Mouse (Mus musculus) intestine, postnatal 0 days (tissue): ENCODE data around the gene Naa60. TPM values are rescaled to one million over a fixed set of nuclear protein-coding genes. Genes with fewer than 3 reads are reported as not detected.

Experiments
- ATAC-seq: fragments of 200-750 bp; cut with Nextera tagmentation; 2 replicates; pipeline ENCODE4 v1.8.0; 2017; ENCODE audit warnings: mild to moderate bottlenecking, moderate TSS enrichment, moderate library complexity
- H3K27ac ChIP-seq: fragments of 300-500 bp; sonication (generic); 2 replicates; pipeline ENCODE4 v1.5.1; 2014; ENCODE audit warnings: mild to moderate bottlenecking, low read depth, low read length, moderate library complexity
- H3K27me3 ChIP-seq: fragments of 300-500 bp; sonication (generic); replicated peaks from 2 replicates; pipeline ENCODE4 v1.6.1; 2014; ENCODE audit warnings: low read length, mixed read lengths; ENCODE audit not compliant: control insufficient read depth, insufficient read depth
- H3K36me3 ChIP-seq: fragments of 300-500 bp; sonication (generic); 2 replicates; pipeline ENCODE4 v1.6.1; 2014; ENCODE audit warnings: mild to moderate bottlenecking, moderate library complexity; ENCODE audit not compliant: control insufficient read depth, insufficient read depth
- H3K4me1 ChIP-seq: fragments of 300-500 bp; sonication (generic); replicated peaks from 2 replicates; pipeline ENCODE4 v1.6.1; 2014; ENCODE audit warnings: antibody characterized with exemption, low read length, mixed read lengths; ENCODE audit not compliant: control insufficient read depth, insufficient read depth
- H3K4me2 ChIP-seq: fragments of 300-500 bp; sonication (generic); replicated peaks from 2 replicates; pipeline ENCODE4 v1.6.1; 2014; ENCODE audit warnings: low read depth, mild to moderate bottlenecking, moderate library complexity
- H3K4me3 ChIP-seq: fragments of 300-500 bp; sonication (generic); 2 replicates; pipeline ENCODE4 v1.5.1; 2014; ENCODE audit warnings: low read depth, low read length
- H3K9ac ChIP-seq: fragments of 300-500 bp; sonication (generic); 2 replicates; pipeline ENCODE4 v1.6.1; 2014; ENCODE audit warnings: mild to moderate bottlenecking, low read depth, low read length
- H3K9me3 ChIP-seq: fragments of 300-500 bp; sonication (generic); 2 replicates; pipeline ENCODE4 v1.6.1; 2016; ENCODE audit warnings: mixed run types; ENCODE audit not compliant: control insufficient read depth
- CTCF ChIP-seq: sonication (generic); IDR thresholded peaks from 2 replicates; pipeline ENCODE4 v1.5.1; 2016; ENCODE audit warnings: low read depth, mild to moderate bottlenecking, control low read depth, antibody characterized with exemption, moderate library complexity
- WGBS: fragments of 180-500 bp; shearing (Covaris S2); extraction: QIAGEN DNeasy Blood & Tissue Kit; methylation state at CpG from one replicate; pipeline ENCODE4 v1.1.7; 2014; 5-methylcytosine and 5-hydroxymethylcytosine counted together
- polyA plus RNA-seq: library from polyadenylated mRNA; unstranded; fragments of >200 nt; fragmentation: Nextera tagmentation; extraction: Ambion mirVana; gene quantifications from 2 replicates; pipeline ENCODE4 v1.2.1, GENCODE M21; 2015

Naa60 gene
- polyA plus RNA-seq, 1 experiment from 2014 or later: 34.0 TPM

DNA sequence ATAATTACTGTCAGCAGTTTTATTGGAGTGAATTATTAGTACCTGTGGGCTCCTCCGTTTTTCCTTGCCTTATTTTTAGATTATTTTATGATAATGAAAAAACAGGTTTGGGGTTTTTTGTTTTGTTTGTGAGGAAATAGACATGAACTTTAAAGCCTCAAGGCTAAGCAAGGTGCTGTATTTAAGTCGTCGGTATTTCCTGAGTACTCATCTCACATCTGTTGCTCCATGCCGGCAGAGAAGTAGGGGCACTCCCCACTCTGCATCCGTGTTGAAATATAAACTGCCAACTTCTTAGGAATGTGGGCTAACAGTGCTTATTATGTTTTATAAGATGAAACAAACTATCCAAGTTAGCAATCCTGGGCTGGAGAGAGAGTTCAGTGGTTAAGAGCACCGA lies 23.9 kb downstream of the Naa60 start:
- TF ChIP-seq CTCF: no peak
- peak overlapping the region; percentile 83 for H3K27ac ChIP-seq
- H3K4me2 ChIP-seq: no peak overlapping the region
- H3K36me3 ChIP-seq: peaks cover 26% of the 10 kb centered on the region
- H3K4me3 ChIP-seq: no peak overlapping the region
- H3K4me1 ChIP-seq: no peaks in the 10 kb centered on the region
- no peak for ATAC-seq
- H3K27me3 ChIP-seq: no peaks in the 10 kb centered on the region
- H3K9ac ChIP-seq: no peak overlapping the region
- WGBS: 58% methylated on average over 6 of the region's 6 CpGs
- H3K9me3 ChIP-seq: no peaks in the 10 kb centered on the region

DNA sequence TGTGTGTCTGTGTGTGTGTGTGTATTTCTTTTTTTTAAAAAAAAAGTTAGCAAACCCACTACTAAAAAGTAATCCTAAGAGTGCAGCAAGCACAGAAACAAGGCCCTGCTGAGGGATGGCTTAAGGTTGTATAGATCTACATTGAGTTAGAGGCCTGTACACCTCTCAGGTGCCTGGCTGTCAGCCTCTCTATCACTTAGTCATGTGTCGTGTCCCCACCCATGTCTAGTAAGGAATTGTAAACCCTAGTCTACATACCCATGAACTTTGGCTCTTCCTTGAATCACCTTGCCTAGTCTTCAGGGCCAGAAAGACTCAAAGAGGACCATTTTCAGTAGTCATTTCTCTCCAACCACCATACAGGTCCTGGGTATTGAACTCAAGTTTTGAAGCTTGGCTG lies 24.4 kb downstream of the Naa60 start:
- 58% methylated on average over 1 of the region's 1 CpGs for WGBS

DNA sequence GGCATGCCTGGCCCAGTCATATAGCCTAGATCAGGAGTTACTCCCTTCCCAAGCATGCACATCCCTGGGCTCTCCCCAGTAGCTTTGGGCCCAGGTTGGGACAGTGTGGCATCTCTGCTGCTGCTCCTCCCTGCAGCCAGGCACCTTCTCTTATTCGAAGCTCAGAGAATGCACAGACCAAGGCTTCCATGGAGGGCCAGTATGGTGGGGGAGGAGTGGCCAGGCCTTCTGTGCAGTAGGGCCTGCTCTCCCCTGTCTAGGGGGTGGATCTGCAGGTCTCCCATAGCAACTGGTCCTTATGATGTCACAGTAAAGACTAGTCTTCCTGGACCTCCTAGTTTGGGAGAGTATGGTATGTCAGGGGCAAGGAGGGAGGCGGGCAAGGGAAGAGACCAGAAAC lies 35.3 kb downstream of the Naa60 start:
- no peaks in the 10 kb centered on the region for H3K9me3 ChIP-seq
- no peaks in the 10 kb centered on the region for H3K27me3 ChIP-seq
- H3K27ac ChIP-seq: no peak overlapping the region
- no peak overlapping the region for H3K4me2 ChIP-seq
- H3K36me3 ChIP-seq: peaks cover 39% of the 10 kb centered on the region
- H3K9ac ChIP-seq: no peak overlapping the region
- WGBS: 80% methylated on average over 2 of the region's 2 CpGs
- H3K4me1 ChIP-seq: no peaks in the 10 kb centered on the region
- no peak for ATAC-seq
- no peak overlapping the region for H3K4me3 ChIP-seq
- no peak for TF ChIP-seq CTCF

More for the DNA sequence above, 24.4 kb downstream of the Naa60 start:
- Histone ChIP-seq H3K4me1 (no peaks in the 10 kb centered on the region), H3K27me3 (no peaks in the 10 kb centered on the region), H3K4me3 (no peak overlapping the region), H3K9ac (no peak overlapping the region), H3K27ac (0 out of 2 replicates have a peak overlapping the region, but pooled peaks have one; percentile 57), H3K36me3 (peaks cover 31% of the 10 kb centered on the region), H3K4me2 (no peak overlapping the region), H3K9me3 (no peaks in the 10 kb centered on the region)
- TF ChIP-seq CTCF: no peak
- ATAC-seq: peak; percentile 66

DNA sequence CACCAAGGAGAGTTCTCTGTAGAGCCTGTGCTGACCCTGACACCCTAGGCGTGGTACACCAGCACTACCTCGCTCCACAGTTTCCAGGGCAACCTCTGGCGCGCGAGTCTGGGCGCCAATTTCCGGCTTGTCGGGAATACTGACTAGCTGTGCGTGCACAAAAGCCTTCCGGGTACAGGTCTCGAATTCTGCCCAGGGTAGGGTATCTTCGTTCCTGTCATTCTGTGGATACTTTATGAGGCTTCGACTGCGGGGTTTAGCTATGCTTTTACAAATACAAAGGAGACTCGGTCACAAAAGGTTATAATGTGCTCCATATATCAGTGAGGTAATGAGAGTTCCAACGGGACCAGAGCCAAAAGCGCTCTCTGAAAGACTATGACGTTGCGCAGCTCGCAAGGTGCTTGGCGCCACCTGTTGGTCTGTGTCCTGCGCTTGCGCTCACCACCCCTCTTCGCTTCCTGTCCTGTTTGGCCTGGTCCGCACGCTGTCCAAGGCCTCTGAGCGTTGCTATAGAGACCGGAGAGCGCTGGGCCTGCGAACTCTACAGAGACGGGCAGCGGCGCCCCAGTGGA lies 36.4 kb downstream of the Naa60 start, which contains the start of the genes 1700037C18Rik and Cluap1:
TSS of gene 1700037C18Rik (minus strand) at position 153 of the 575 bp plus-strand sequence.
TSS of gene Cluap1 (plus strand) at position 265 of the 575 bp plus-strand sequence.
- under 1% methylated on average over 33 of the region's 33 CpGs for WGBS
- Histone ChIP-seq H3K4me1 (no peaks in the 10 kb centered on the region), H3K36me3 (peaks cover 37% of the 10 kb centered on the region), H3K9me3 (no peaks in the 10 kb centered on the region), H3K27ac (peak within 1 kb of the TSS; percentile 54; the same call in 1 of the 2 replicates), H3K9ac (peak within 1 kb of the TSS; percentile 64), H3K4me2 (peak within 1 kb of the TSS; percentile 88), H3K27me3 (no peaks in the 10 kb centered on the region), H3K4me3 (peak within 1 kb of the TSS; percentile 56)
- peak; percentile 95 for TF ChIP-seq CTCF
- ATAC-seq: peak; percentile 98

DNA sequence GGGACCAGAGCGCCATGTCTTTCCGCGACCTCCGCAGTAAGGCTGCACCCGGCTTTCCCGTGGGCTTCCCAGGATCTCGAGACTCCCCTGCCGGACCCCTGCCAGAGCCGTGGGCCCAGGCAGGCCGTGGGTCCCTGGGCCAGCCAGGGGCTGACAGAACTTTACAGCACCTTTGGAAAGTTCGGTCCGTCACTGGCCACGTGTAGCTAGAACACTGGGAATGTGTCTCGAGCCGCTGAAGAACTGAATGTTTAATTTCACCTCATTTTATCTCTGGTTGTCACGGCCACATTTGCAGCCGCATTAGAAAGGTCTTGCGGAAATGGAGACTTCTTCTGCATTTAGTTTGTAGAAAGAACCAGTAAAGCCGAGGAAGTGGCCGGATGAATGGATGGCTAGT lies 36.9 kb downstream of the Naa60 start:
- 3% methylated on average over 20 of the region's 20 CpGs for WGBS
- Histone ChIP-seq H3K27me3 (no peaks in the 10 kb centered on the region), H3K4me3 (peak overlapping the region; percentile 56), H3K4me1 (no peaks in the 10 kb centered on the region), H3K9ac (peak overlapping the region; percentile 64), H3K27ac (peak overlapping the region; percentile 54; the same call in 1 of the 2 replicates), H3K9me3 (no peaks in the 10 kb centered on the region), H3K4me2 (peak overlapping the region; percentile 88), H3K36me3 (peaks cover 38% of the 10 kb centered on the region)
- ATAC-seq: no peak
- no peak for TF ChIP-seq CTCF

DNA sequence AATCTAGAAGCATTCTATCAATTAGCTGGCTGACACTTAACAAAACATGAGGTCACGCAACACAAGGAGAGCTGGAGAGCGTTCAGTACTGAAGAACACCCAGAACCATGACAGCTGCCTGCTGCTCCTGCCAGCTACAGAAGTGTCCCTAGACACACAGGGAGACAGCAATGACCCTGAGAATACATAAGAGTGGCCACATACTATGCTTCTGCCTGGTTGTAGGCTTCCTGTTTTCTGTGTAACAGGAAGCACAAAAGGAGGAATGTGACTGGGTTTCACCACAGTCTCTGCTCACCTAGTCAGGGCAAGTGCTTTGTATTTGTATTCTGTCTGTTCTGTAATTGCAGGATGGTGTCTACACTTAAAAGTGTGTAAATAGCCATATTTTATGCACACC lies 48.6 kb downstream of the Naa60 start:
- 89% methylated on average over 2 of the region's 2 CpGs for WGBS
- no peaks in the 10 kb centered on the region for H3K27me3 ChIP-seq
- H3K27ac ChIP-seq: no peak overlapping the region
- H3K4me1 ChIP-seq: no peaks in the 10 kb centered on the region
- peaks cover 65% of the 10 kb centered on the region for H3K36me3 ChIP-seq
- no peaks in the 10 kb centered on the region for H3K9me3 ChIP-seq
- no peak overlapping the region for H3K9ac ChIP-seq
- H3K4me3 ChIP-seq: no peak overlapping the region
- no peak overlapping the region for H3K4me2 ChIP-seq
- no peak for ATAC-seq
- TF ChIP-seq CTCF: no peak
